In the genomic region with DNA sequence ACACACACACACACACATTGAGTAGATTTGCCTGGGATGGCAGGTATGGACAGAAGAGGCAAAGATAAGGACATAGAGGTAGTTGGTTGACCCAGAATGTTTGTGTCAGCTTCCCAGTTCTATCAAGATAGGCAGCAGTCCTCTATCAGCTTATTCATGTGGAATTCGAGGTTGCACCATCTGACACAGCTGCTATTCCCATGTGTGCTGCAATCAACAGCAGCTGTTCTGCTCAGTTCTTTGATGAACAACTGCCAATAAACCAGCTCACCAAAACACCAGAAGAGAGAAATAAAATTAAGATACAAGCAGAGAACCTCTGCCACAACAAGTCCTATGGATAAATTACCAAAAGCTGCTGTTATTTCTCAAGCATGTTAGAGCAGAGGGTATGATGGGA, we compare ENCODE assay signal across 14 mouse cellular contexts. TPM values are rescaled to one million over a fixed set of nuclear protein-coding genes. Genes with fewer than 3 reads are reported as not detected.
DNase-seq lines count a peak whose midpoint lies in the region; ATAC-seq and TF ChIP-seq lines count a peak whose summit lies in the region.
"Had no signal": no experiment of that assay in that cellular context is flagged by ENCODE, and none has a peak within 500 bp of the region (broad histone marks: within the 10 kb centered on the region; RNA-seq: fewer than 3 reads in every experiment).

No protein-coding gene starts in this region.

- no peak overlapping the region for H3K4me3 ChIP-seq in heart, embryonic 12.5 days
- H3K4me3 ChIP-seq in layer of hippocampus, adult 2 months, result no peak overlapping the region
- H3K4me3 ChIP-seq in myocyte, result no peak overlapping the region
- H3K4me3 ChIP-seq in hindbrain, embryonic 10.5 days, result no peak overlapping the region
- H3K4me3 ChIP-seq: heart, embryonic 15.5 days; midbrain, embryonic 13.5 days had no signal

- no peak overlapping the region for H3K27ac ChIP-seq in heart, embryonic 12.5 days (ENCODE audit: poor library complexity, severe bottlenecking)
- H3K27ac ChIP-seq in layer of hippocampus, adult 2 months, result no peak overlapping the region
- no peak overlapping the region for H3K27ac ChIP-seq in hindbrain, embryonic 10.5 days
- H3K27ac ChIP-seq: heart, embryonic 15.5 days; hindbrain, embryonic 14.5 days; midbrain, embryonic 13.5 days had no signal

- H3K9me3 ChIP-seq in heart, embryonic 12.5 days (replicated peaks), result 0 out of 2 replicates have a peak, but pooled peaks cover 2% of the 10 kb centered on the region
- 0 out of 2 replicates have a peak, but pooled peaks cover 2% of the 10 kb centered on the region for H3K9me3 ChIP-seq in hindbrain, embryonic 10.5 days
- H3K9me3 ChIP-seq: heart, embryonic 15.5 days; midbrain, embryonic 13.5 days had no signal

- no peaks in the 10 kb centered on the region for H3K79me2 ChIP-seq in myocyte (ENCODE audit: control insufficient read depth, insufficient read depth)

- no peaks in the 10 kb centered on the region for H3K36me3 ChIP-seq in heart, embryonic 12.5 days
- no peaks in the 10 kb centered on the region for H3K36me3 ChIP-seq in myocyte (ENCODE audit: control insufficient read depth, insufficient read depth)
- H3K36me3 ChIP-seq in hindbrain, embryonic 10.5 days, result no peaks in the 10 kb centered on the region
- H3K36me3 ChIP-seq: heart, embryonic 15.5 days; midbrain, embryonic 13.5 days had no signal

- H3K27me3 ChIP-seq in heart, embryonic 12.5 days (replicated peaks), result no peaks in the 10 kb centered on the region
- H3K27me3 ChIP-seq in myocyte (ENCODE audit: control insufficient read depth, insufficient read depth, insufficient read length), result no peaks in the 10 kb centered on the region
- H3K27me3 ChIP-seq in hindbrain, embryonic 10.5 days (ENCODE audit: insufficient read depth, poor library complexity, severe bottlenecking), result no peaks in the 10 kb centered on the region
- H3K27me3 ChIP-seq: heart, embryonic 15.5 days; midbrain, embryonic 13.5 days had no signal

- no peak overlapping the region for H3K9ac ChIP-seq in heart, embryonic 12.5 days
- H3K9ac ChIP-seq: heart, embryonic 15.5 days; hindbrain, embryonic 14.5 days; midbrain, embryonic 13.5 days had no signal

- no peaks in the 10 kb centered on the region for H3K4me1 ChIP-seq in heart, embryonic 12.5 days (replicated peaks)
- no peaks in the 10 kb centered on the region for H3K4me1 ChIP-seq in hindbrain, embryonic 10.5 days (replicated peaks)
- H3K4me1 ChIP-seq: heart, embryonic 15.5 days had no signal

- H3K4me2 ChIP-seq in heart, embryonic 12.5 days, result no peak overlapping the region
- H3K4me2 ChIP-seq in myocyte (ENCODE audit: low read depth), result no peak overlapping the region
- H3K4me2 ChIP-seq: heart, embryonic 15.5 days; hindbrain, embryonic 14.5 days; midbrain, embryonic 13.5 days had no signal

- TF ChIP-seq CTCF in layer of hippocampus, adult 2 months (conservative IDR thresholded peaks at IDR 0.05), result no peak

- no peak overlapping the region for H3ac ChIP-seq in myocyte (ENCODE audit: control insufficient read depth, insufficient read length)

- TF ChIP-seq POLR2A in myocyte (IDR thresholded peaks at IDR 0.05; ENCODE audit: insufficient read length, low read depth), result no peak

- peak; percentile 35 to 49 for DNase-seq in heart, adult 9 months (ENCODE audit: low spot score in 2 of 2)
- DNase-seq in layer of hippocampus, adult 2 months (ENCODE audit: low spot score in 2 of 2), result peak; percentile 58 to 61
- DNase-seq in layer of hippocampus, postnatal 36 days, result peak; percentile 31 to 50
- DNase-seq in spleen, adult 18-20 months, result no peak
- DNase-seq in hindbrain, embryonic 10.5 days (ENCODE audit: low spot score), result no peak
- DNase-seq: cerebellum, adult 2 months; kidney, postnatal 14 days had no signal

- ATAC-seq in heart, embryonic 12.5 days (ENCODE audit: insufficient number of reproducible peaks, low FRiP score), result no peak
- ATAC-seq: forebrain, embryonic 14.5 days; intestine, postnatal 0 days; midbrain, embryonic 13.5 days had no signal

- 63% methylated on average over 1 of the region's 1 CpGs for WGBS in heart, embryonic 12.5 days
- WGBS in hindbrain, embryonic 10.5 days, result 70% methylated on average over 1 of the region's 1 CpGs

TF ChIP-seq in myocyte, 11 proteins besides CTCF, POLR2A, EP300 and RAD21:
- TF ChIP-seq TCF3 (IDR thresholded peaks at IDR 0.05; ENCODE audit: insufficient read length, low read depth) (peak; percentile 77), USF1 (IDR thresholded peaks at IDR 0.05; ENCODE audit: low read depth) (no peak), TCF12 (IDR thresholded peaks at IDR 0.05; ENCODE audit: insufficient read depth, poor library complexity, severe bottlenecking) (peak; percentile 86), SRF (IDR thresholded peaks at IDR 0.05; ENCODE audit: control insufficient read depth, insufficient read length, low read depth) (no peak), CEBPB (IDR thresholded peaks at IDR 0.05; ENCODE audit: insufficient read depth, poor library complexity, severe bottlenecking) (peak; percentile 68), E2F4 (IDR thresholded peaks at IDR 0.05; ENCODE audit: insufficient read depth) (no peak), MYOG (IDR thresholded peaks at IDR 0.05; ENCODE audit: control insufficient read depth in 1 of 3, insufficient read depth in 1 of 3, insufficient read length in 2 of 3, low read depth in 2 of 3) (peak in 2 of 3 experiments; percentile 64 to 94), POLR2AphosphoS2 (IDR thresholded peaks at IDR 0.05; ENCODE audit: insufficient read length, low read depth) (no peak), MYOD1 (IDR thresholded peaks at IDR 0.05; ENCODE audit: control insufficient read depth in 1 of 3, insufficient read length in 2 of 3, low read depth in 2 of 3) (peak; percentile 66 to 91 (median 83)), REST (IDR thresholded peaks at IDR 0.05; ENCODE audit: insufficient read depth, insufficient read length) (no peak), MAX (IDR thresholded peaks at IDR 0.05; ENCODE audit: low read depth) (no peak)
TF ChIP-seq in myocyte: peak in this region for 5.

RNA-seq across cellular contexts. Expression of a gene that starts 56.1 kb away (rescaled TPM):
- polyA plus RNA-seq in heart, embryonic 12.5 days (2016; fragmentation: Nextera tagmentation; extraction: Ambion mirVana), result 1.7 and 2.2 TPM in 2 replicates
- 100 to 1,000 TPM; 278 to 293 TPM for total RNA-seq in layer of hippocampus, adult 2 months (2021)
- total RNA-seq in layer of hippocampus, postnatal 36 days (2021), result 100 to 1,000 TPM; 273 to 280 TPM
- 0.10 TPM for polyA plus RNA-seq in myocyte (2012; fragmentation: generic; extraction: Trizol)
- 8.0 and 14.7 TPM in 2 replicates for polyA plus RNA-seq in hindbrain, embryonic 10.5 days (2016; fragmentation: Nextera tagmentation; extraction: Ambion mirVana)

Comparison
In these comparisons a context has a peak if more than half of its experiments do, and no peak if none do; other contexts are left out.
1. DNase-seq: peak in heart, adult 9 months (2 of 2), layer of hippocampus, adult 2 months (2 of 2) and layer of hippocampus, postnatal 36 days (2 of 2); none in spleen, adult 18-20 months (0 of 2) and hindbrain, embryonic 10.5 days (single experiment).